Mouse (Mus musculus): ENCODE results near the gene Filip1. TPM values are rescaled to one million over a fixed set of nuclear protein-coding genes. Genes with fewer than 3 reads are reported as not detected.

The Filip1 gene
- polyA plus RNA-seq, 1 experiment from 2014 or later, result 3.5 TPM

- DNase-seq (ENCODE audit: low spot score) (no peak), ATAC-seq (replicated peaks; ENCODE audit: insufficient number of reproducible peaks, low FRiP score, low TSS enrichment, low read depth) (no peak)
- Histone ChIP-seq H3K4me2 (ENCODE audit: low read depth, low read length) (no peak overlapping the region), H3K36me3 (replicated peaks; ENCODE audit: control insufficient read depth, insufficient read depth, low read depth, low read length) (no peaks in the 10 kb centered on the region), H3K9me3 (replicated peaks; ENCODE audit: control insufficient read depth, low read length) (no peaks in the 10 kb centered on the region), H3K9ac (replicated peaks; ENCODE audit: low read length) (no peak overlapping the region), H3K4me3 (ENCODE audit: low read depth, low read length) (no peak overlapping the region), H3K27me3 (ENCODE audit: control insufficient read depth, insufficient read depth, low read length) (no peaks in the 10 kb centered on the region), H3K27ac (replicated peaks; ENCODE audit: low read depth, low read length) (no peak overlapping the region), H3K4me1 (ENCODE audit: control insufficient read depth, insufficient read depth, low read length) (no peaks in the 10 kb centered on the region)
- 82% methylated on average over 2 of the region's 2 CpGs for WGBS
These were observed 227.5 kb downstream of the Filip1 start for GRCm38 (mm10) chr9:79784934-79785793.

GRCm38 (mm10) chr9:79784439-79784838 lies 228.2 kb downstream of the Filip1 start:
- no peak for DNase-seq (ENCODE audit: low spot score)
- Histone ChIP-seq H3K4me2 (ENCODE audit: low read depth, low read length) (no peak overlapping the region), H3K27ac (replicated peaks; ENCODE audit: low read depth, low read length) (no peak overlapping the region), H3K4me3 (ENCODE audit: low read depth, low read length) (no peak overlapping the region), H3K9ac (replicated peaks; ENCODE audit: low read length) (no peak overlapping the region), H3K4me1 (ENCODE audit: control insufficient read depth, insufficient read depth, low read length) (no peaks in the 10 kb centered on the region), H3K36me3 (replicated peaks; ENCODE audit: control insufficient read depth, insufficient read depth, low read depth, low read length) (no peaks in the 10 kb centered on the region), H3K27me3 (ENCODE audit: control insufficient read depth, insufficient read depth, low read length) (no peaks in the 10 kb centered on the region), H3K9me3 (replicated peaks; ENCODE audit: control insufficient read depth, low read length) (no peaks in the 10 kb centered on the region)
- 74% methylated on average over 3 of the region's 3 CpGs for WGBS
- no peak for ATAC-seq (replicated peaks; ENCODE audit: insufficient number of reproducible peaks, low FRiP score, low TSS enrichment, low read depth)

GRCm38 (mm10) chr9:79779354-79779753 lies 233.3 kb downstream of the Filip1 start:
- no peaks in the 10 kb centered on the region for H3K36me3 ChIP-seq (replicated peaks; ENCODE audit: control insufficient read depth, insufficient read depth, low read depth, low read length)
- 58% methylated on average over 2 of the region's 2 CpGs for WGBS
- no peak overlapping the region for H3K9ac ChIP-seq (replicated peaks; ENCODE audit: low read length)
- no peaks in the 10 kb centered on the region for H3K9me3 ChIP-seq (replicated peaks; ENCODE audit: control insufficient read depth, low read length)
- no peak overlapping the region for H3K4me2 ChIP-seq (ENCODE audit: low read depth, low read length)
- DNase-seq (ENCODE audit: low spot score), result peak; percentile 19
- H3K4me3 ChIP-seq (ENCODE audit: low read depth, low read length), result no peak overlapping the region
- no peaks in the 10 kb centered on the region for H3K27me3 ChIP-seq (ENCODE audit: control insufficient read depth, insufficient read depth, low read length)
- no peak overlapping the region for H3K27ac ChIP-seq (replicated peaks; ENCODE audit: low read depth, low read length)
- no peaks in the 10 kb centered on the region for H3K4me1 ChIP-seq (ENCODE audit: control insufficient read depth, insufficient read depth, low read length)
- ATAC-seq (replicated peaks; ENCODE audit: insufficient number of reproducible peaks, low FRiP score, low TSS enrichment, low read depth), result no peak

- H3K36me3 ChIP-seq (replicated peaks; ENCODE audit: control insufficient read depth, insufficient read depth, low read depth, low read length), result no peaks in the 10 kb centered on the region
- no peaks in the 10 kb centered on the region for H3K9me3 ChIP-seq (replicated peaks; ENCODE audit: control insufficient read depth, low read length)
- no peaks in the 10 kb centered on the region for H3K27me3 ChIP-seq (ENCODE audit: control insufficient read depth, insufficient read depth, low read length)
- H3K4me1 ChIP-seq (ENCODE audit: control insufficient read depth, insufficient read depth, low read length), result no peaks in the 10 kb centered on the region
- H3K27ac ChIP-seq (replicated peaks; ENCODE audit: low read depth, low read length), result no peak overlapping the region
- H3K9ac ChIP-seq (replicated peaks; ENCODE audit: low read length), result no peak overlapping the region
- ATAC-seq (replicated peaks; ENCODE audit: insufficient number of reproducible peaks, low FRiP score, low TSS enrichment, low read depth), result no peak
- no peak overlapping the region for H3K4me3 ChIP-seq (ENCODE audit: low read depth, low read length)
- H3K4me2 ChIP-seq (ENCODE audit: low read depth, low read length), result no peak overlapping the region
- DNase-seq (ENCODE audit: low spot score), result no peak
- 91% methylated on average over 5 of the region's 5 CpGs for WGBS
These were observed 245.6 kb downstream of the Filip1 start for GRCm38 (mm10) chr9:79766991-79767545.

GRCm38 (mm10) chr9:79765329-79765728 lies 247.3 kb downstream of the Filip1 start:
- H3K27me3 ChIP-seq (ENCODE audit: control insufficient read depth, insufficient read depth, low read length), result no peaks in the 10 kb centered on the region
- no peak overlapping the region for H3K4me2 ChIP-seq (ENCODE audit: low read depth, low read length)
- no peak overlapping the region for H3K27ac ChIP-seq (replicated peaks; ENCODE audit: low read depth, low read length)
- no peak overlapping the region for H3K4me3 ChIP-seq (ENCODE audit: low read depth, low read length)
- no peaks in the 10 kb centered on the region for H3K36me3 ChIP-seq (replicated peaks; ENCODE audit: control insufficient read depth, insufficient read depth, low read depth, low read length)
- DNase-seq (ENCODE audit: low spot score) (no peak), ATAC-seq (replicated peaks; ENCODE audit: insufficient number of reproducible peaks, low FRiP score, low TSS enrichment, low read depth) (no peak)
- 79% methylated on average over 4 of the region's 4 CpGs for WGBS
- H3K9ac ChIP-seq (replicated peaks; ENCODE audit: low read length), result no peak overlapping the region
- no peaks in the 10 kb centered on the region for H3K4me1 ChIP-seq (ENCODE audit: control insufficient read depth, insufficient read depth, low read length)
- no peaks in the 10 kb centered on the region for H3K9me3 ChIP-seq (replicated peaks; ENCODE audit: control insufficient read depth, low read length)

Other genes with a start within 250 kb of the Filip1 start
- 64.2 and 73.6 TPM in 2 replicates for gene Tmem30a, start 219.3 kb downstream of the Filip1 start, polyA plus RNA-seq (2014; fragmentation: Nextera tagmentation; extraction: Ambion mirVana)
- 61.4 and 71.9 TPM in 2 replicates for gene Senp6, start 54.1 kb upstream of the Filip1 start, polyA plus RNA-seq (2014; fragmentation: Nextera tagmentation; extraction: Ambion mirVana)
- gene Myo6, start 152.2 kb upstream of the Filip1 start, polyA plus RNA-seq (2014; fragmentation: Nextera tagmentation; extraction: Ambion mirVana), result 12.1 and 15.2 TPM in 2 replicates